Mouse (Mus musculus) hindlimb bud, embryonic 11.5 days (tissue): ENCODE measurements at regions not wholly inside any gene's neighbourhood (a gene's known extent, or its start where the extent isn't known, plus 50 kb on each side); places are given as distances from the start of the nearest gene placed in this dataset.
A peak's percentile ranks its signal among the peaks of the same experiment; 100 is the strongest.

Experiments used
- DNase-seq: peaks from one replicate; pipeline ENCODE4 v3.0.0-alpha.2; 2012; ENCODE audit warnings: low read depth, low spot score; ENCODE audit errors: extremely low spot score

- DNase-seq, result no peak
These were observed 560.3 kb upstream of the Gm26657 start for GRCm38 (mm10) chr4:56179566-56179965.

GRCm38 (mm10) chr4:56178844-56179481 is 560.9 kb upstream of the Gm26657 start:
- no peak for DNase-seq

GRCm38 (mm10) chr4:56161257-56161594 is 578.6 kb upstream of the Gm26657 start:
- no peak for DNase-seq

GRCm38 (mm10) chr4:56160551-56161256 is 579.2 kb upstream of the Gm26657 start:
- DNase-seq, result no peak

GRCm38 (mm10) chr4:56157521-56158065 is 582.3 kb upstream of the Gm26657 start:
- DNase-seq, result no peak

- no peak for DNase-seq
These were observed 589.2 kb upstream of the Gm26657 start for GRCm38 (mm10) chr4:56150716-56151115.

GRCm38 (mm10) chr4:56143827-56144226 is 596.0 kb upstream of the Gm26657 start:
- DNase-seq, result no peak

- DNase-seq, result no peak
These were observed 603.0 kb upstream of the Gm26657 start for GRCm38 (mm10) chr4:56136837-56137236.

- DNase-seq, result no peak
These were observed 602.1 kb upstream of the Klf4 start for GRCm38 (mm10) chr4:56134350-56134749.

GRCm38 (mm10) chr4:56127730-56128482 is 595.6 kb upstream of the Klf4 start:
- DNase-seq, result no peak

GRCm38 (mm10) chr4:56124515-56124914 is 592.2 kb upstream of the Klf4 start:
- no peak for DNase-seq

GRCm38 (mm10) chr4:56122198-56122597 is 589.9 kb upstream of the Klf4 start:
- no peak for DNase-seq

GRCm38 (mm10) chr4:56121664-56122063 is 589.4 kb upstream of the Klf4 start:
- DNase-seq, result no peak

GRCm38 (mm10) chr4:56120357-56120756 is 588.1 kb upstream of the Klf4 start:
- no peak for DNase-seq

GRCm38 (mm10) chr4:56113701-56114196 is 581.5 kb upstream of the Klf4 start:
- peak; percentile 2 for DNase-seq

GRCm38 (mm10) chr4:56112931-56113700 is 580.9 kb upstream of the Klf4 start:
- no peak for DNase-seq

GRCm38 (mm10) chr4:56106962-56107361 is 574.7 kb upstream of the Klf4 start:
- no peak for DNase-seq

- no peak for DNase-seq
These were observed 570.0 kb upstream of the Klf4 start for GRCm38 (mm10) chr4:56102314-56102713.

GRCm38 (mm10) chr4:56090796-56091195 is 558.5 kb upstream of the Klf4 start:
- no peak for DNase-seq

GRCm38 (mm10) chr4:56088701-56089100 is 556.4 kb upstream of the Klf4 start:
- DNase-seq, result no peak

- DNase-seq, result no peak
These were observed 554.0 kb upstream of the Klf4 start for GRCm38 (mm10) chr4:56086306-56086705.
